Mouse (Mus musculus) lung, adult 2 months (tissue): Measurements from ENCODE around the gene Dytn. TPM values are rescaled to one million over a fixed set of nuclear protein-coding genes. Genes with fewer than 3 reads are reported as not detected.
"Not testable (repeated sequence)": the region's sequence is repeated elsewhere in the genome, so short reads cannot be mapped to it uniquely, and the experiment has no call there.

ENCODE experiments used
- DNase-seq: peaks from one replicate; pipeline ENCODE4 v3.0.0; 2022
- H3K4me1 ChIP-seq: fragments of 200-500 bp; 2 replicates; pipeline ENCODE4 v1.6.1; 2011; ENCODE audit warnings: low read length; ENCODE audit not compliant: control insufficient read depth, insufficient read depth
- H3K4me3 ChIP-seq: fragments of 200-500 bp; replicated peaks from 2 replicates; pipeline ENCODE3; 2011; ENCODE audit warnings: low read depth, mild to moderate bottlenecking, control low read depth, low read length; ENCODE audit errors: extremely low read depth
- CTCF ChIP-seq: fragments of 200-500 bp; IDR thresholded peaks from 2 replicates; pipeline ENCODE4 v1.5.1; 2011; ENCODE audit warnings: mild to moderate bottlenecking, low read length, control low read depth; ENCODE audit not compliant: insufficient read depth
- POLR2A ChIP-seq: fragments of 200-500 bp; IDR thresholded peaks from 2 replicates; pipeline ENCODE4 v1.6.1; 2011; ENCODE audit warnings: low read depth, mild to moderate bottlenecking, control low read depth, low read length, borderline replicate concordance; ENCODE audit errors: extremely low read depth
- WGBS: fragments of 180-500 bp; shearing (Covaris S2); methylation state at CpG from one replicate; pipeline ENCODE4 v1.1.7; 2018; 5-methylcytosine and 5-hydroxymethylcytosine counted together
- polyA plus RNA-seq: library from polyadenylated mRNA; depleted of rRNA; stranded (reverse); fragments of >200 nt; gene quantifications from 2 replicates; pipeline ENCODE4 v1.2.3, GENCODE M21; 2012

Gene Dytn
- polyA plus RNA-seq, 1 experiment = 0.07 TPM

DNA sequence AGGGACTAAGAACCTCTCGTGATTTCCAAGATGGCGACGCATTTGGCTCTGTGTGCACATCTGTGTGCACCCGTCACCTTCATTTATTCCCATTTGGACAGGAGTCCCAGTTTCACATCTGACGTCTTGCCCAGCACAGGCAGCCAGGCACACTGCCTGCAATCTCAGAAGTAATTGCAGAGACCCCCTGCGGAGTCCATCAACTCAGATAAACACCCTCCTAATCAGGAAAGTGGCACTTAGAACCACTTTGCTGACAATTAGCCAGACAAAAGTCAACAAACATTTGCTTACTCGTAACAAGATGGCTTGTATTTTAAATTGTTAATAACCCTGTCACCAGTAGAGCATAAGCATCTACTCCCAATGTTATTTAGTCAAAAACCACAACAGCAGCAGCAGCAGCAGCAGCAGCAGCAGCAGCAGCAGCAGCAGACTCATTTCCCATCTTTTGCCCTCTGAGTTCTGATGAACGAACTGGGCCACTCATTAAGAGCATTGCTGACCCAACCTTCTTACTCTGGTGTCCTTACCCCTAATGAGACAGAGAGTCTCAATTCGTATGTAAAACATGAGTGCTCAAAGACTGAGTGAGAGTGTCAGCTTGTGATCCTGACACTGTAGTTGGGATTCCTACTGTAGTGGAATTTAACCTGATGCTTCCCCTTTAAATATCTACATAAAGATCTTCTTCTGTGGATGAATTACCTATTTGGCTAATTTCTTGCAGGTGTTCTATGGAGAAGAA lies 19.4 kb downstream of the Dytn start:
- DNase-seq = no peak
- Histone ChIP-seq H3K4me3 (no peak overlapping the region), H3K4me1 (peaks cover 2% of the 10 kb centered on the region; the same call in 1 of the 2 replicates)
- WGBS = 49% methylated on average over 9 of the region's 9 CpGs
- TF ChIP-seq POLR2A = no peak
- no peak for TF ChIP-seq CTCF

DNA sequence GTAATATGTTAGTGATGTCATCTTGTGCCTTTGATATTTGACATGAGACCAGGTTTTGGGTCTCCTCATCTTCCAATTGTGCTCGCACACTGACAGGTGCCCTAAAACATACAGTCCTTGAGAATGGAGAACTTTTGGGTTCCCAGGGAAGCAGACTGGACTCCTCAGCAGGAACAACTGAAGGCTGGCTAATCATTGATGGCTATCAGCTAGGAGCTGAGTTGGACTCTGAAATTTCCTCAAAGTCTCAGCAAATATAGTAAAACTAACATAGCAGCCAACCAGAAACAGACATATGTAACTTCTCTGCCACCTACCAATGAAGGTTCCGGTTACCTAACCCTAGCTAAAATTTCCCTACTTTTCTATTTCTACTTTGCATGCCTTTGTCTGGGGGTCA lies 20.6 kb downstream of the Dytn start:
- H3K4me3 ChIP-seq = no peak overlapping the region
- TF ChIP-seq CTCF (no peak), POLR2A (no peak)
- WGBS = 91% methylated on average over 2 of the region's 2 CpGs
- H3K4me1 ChIP-seq = peaks cover 2% of the 10 kb centered on the region; the same call in 1 of the 2 replicates
- DNase-seq = no peak

DNA sequence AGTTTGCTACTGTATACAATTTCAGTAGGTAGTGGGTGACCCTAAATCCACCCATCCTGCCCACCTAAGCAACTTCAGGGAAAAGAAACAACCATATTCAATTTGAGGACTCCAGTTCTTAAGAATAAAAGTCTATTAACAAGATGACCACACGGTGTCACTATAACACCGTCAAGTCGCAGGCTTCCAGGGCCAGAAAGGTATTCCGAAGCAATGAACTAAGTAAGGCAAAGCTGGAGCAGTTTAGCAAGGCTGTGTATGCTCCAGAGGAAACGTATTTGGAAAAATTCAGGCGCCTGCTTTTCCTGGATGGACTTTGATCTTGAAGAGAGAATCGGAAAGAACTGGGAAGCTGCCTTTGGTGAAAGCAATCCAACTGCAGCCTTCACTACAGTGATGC lies 27.1 kb downstream of the Dytn start:
- TF ChIP-seq CTCF (peak; percentile 40; the same call in 1 of the 2 replicates), POLR2A (no peak)
- 2% methylated on average over 7 of the region's 7 CpGs for WGBS
- DNase-seq = peak; percentile 8
- no peaks in the 10 kb centered on the region for H3K4me1 ChIP-seq
- H3K4me3 ChIP-seq = no peak overlapping the region

DNA sequence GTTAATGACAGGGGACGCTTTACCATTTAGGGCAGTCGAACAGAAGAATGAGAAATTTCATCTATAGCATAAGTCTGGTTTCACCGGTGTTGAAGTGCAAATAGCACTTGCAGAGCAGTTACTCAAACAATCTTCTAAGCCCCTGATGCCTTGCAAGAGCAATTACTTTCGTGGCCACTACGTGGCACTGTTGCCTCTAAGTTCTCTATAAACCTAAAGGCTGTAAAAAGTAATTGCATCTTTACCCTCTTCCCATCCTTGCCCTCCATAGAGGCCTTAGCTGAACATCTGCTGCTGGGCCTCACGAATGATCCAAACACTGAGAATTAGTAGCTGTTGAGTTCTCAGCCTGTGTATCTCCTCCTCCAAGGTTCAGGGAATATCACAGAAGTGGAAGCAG lies 28.7 kb downstream of the Dytn start:
- no peak for TF ChIP-seq POLR2A
- peak; percentile 40; the same call in 1 of the 2 replicates for TF ChIP-seq CTCF
- H3K4me3 ChIP-seq = no peak overlapping the region
- WGBS = 8% methylated on average over 6 of the region's 6 CpGs
- no peaks in the 10 kb centered on the region for H3K4me1 ChIP-seq
- DNase-seq = peak; percentile 43

DNA sequence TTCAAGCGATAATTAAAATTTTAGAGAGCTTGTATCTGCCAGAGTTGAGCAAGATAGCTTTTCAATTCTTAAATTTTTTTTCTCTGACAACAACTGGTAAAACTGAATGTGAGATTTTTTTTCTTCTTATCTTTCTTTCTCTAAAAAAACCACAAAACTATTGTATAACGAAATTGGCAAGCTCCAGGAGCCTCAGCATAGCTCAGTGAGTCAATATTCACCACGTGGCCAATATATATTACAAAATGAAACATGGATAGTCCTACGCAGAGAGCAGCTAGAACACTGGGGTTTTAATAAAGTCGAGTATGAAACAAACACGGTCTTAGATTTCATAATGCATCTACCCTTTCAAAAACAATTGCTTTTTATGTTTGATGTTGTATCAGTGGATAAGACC lies 46.8 kb downstream of the Dytn start:
- TF ChIP-seq POLR2A (no peak), CTCF (no peak)
- no peaks in the 10 kb centered on the region for H3K4me1 ChIP-seq
- no peak overlapping the region for H3K4me3 ChIP-seq
- DNase-seq = no peak
- 65% methylated on average over 6 of the region's 6 CpGs for WGBS

DNA sequence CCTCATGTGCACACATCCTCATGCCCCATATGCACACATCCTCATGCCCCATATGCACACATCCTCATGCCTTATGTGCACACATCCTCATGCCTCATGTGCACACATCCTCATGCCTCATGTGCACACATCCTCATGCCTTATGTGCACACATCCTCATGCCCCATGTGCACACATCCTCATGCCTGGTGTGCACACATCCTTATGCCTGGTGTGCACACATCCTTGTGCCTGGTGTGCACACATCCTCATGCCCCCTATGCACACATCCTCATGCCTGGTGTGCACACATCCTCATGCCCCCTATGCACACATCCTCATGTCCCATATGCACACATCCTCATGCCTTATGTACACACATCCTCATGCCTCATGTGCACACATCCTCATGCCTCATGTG lies 56.3 kb downstream of the Dytn start:
- H3K4me1 ChIP-seq, DNase-seq, H3K4me3 ChIP-seq: not testable (repeated sequence)

DNA sequence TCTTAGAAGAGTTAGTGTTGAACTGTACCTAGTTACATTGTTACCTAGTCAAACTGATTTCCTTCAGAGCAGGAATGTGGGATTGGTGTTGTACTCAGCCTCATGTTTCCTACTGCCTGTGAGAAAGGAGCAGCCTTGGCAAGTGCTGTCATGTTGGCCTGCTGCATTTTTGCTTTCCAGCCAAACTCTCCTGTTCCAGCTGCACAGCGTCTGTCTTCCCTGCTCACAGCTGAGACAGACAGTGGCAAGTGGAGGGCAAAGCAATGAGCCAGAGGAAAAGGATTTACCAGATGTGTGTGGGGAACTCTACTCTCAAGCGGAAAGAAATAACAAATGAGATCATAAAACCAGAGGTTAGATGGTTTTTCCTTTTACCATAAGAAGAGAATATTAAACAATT lies 58.5 kb downstream of the Dytn start:
- 35% methylated on average over 2 of the region's 2 CpGs for WGBS
- no peak for DNase-seq
- TF ChIP-seq CTCF (no peak), POLR2A (no peak)
- Histone ChIP-seq H3K4me3 (no peak overlapping the region), H3K4me1 (no peaks in the 10 kb centered on the region)

DNA sequence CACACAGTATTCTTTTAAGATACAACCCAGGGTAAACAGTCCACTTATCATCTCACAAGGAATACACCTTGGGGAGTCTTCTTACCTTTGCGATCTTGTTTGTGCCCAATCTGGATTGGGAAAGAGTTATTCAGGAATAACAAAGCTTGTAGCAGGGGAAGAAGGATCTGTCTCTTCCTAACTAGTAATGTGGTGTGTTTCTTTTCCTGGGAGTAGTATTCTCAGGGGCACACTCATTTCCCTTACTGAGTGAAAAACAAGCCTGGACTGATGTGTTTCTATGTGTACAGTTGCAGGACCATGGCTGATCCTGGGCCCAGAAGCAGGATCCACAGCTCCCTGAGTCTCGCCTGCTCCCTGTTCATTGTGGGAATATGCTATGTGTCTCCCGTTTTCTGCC lies 71.1 kb downstream of the Dytn start, which contains the start of gene Gm39653:
TSS of gene Gm39653 (plus strand) at position 301 of the 400 bp plus-strand sequence.
- no peak for TF ChIP-seq CTCF
- 73% methylated on average over 3 of the region's 3 CpGs for WGBS
- DNase-seq = no peak

DNA sequence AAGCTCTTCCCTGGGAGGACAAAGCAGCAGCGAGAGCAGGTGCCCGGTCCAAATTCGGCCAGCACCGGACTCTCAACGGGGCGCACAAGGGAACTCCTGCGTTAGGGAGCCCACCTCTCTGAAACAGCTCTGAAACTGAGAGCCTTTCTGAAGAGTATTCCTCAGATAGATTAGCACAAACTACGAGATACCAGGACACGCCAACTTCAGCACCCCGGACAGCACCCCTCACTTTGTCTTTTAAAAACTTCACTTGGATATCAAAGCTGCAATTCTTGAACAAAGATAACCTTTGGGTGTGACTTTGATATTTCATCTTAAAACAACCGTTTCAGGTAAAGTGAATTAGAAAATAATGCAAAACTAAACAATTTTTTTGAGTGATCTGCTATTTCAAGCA lies 72.1 kb downstream of the Dytn start:
- Histone ChIP-seq H3K4me1 (no peaks in the 10 kb centered on the region), H3K4me3 (no peak overlapping the region)
- TF ChIP-seq POLR2A (no peak), CTCF (no peak)
- WGBS = 2% methylated on average over 11 of the region's 11 CpGs
- no peak for DNase-seq

More for the DNA sequence above, 71.1 kb downstream of the Dytn start, which contains the start of gene Gm39653:
- no peak within 1 kb of the TSS for H3K4me3 ChIP-seq
- H3K4me1 ChIP-seq = no peaks in the 10 kb centered on the region

DNA sequence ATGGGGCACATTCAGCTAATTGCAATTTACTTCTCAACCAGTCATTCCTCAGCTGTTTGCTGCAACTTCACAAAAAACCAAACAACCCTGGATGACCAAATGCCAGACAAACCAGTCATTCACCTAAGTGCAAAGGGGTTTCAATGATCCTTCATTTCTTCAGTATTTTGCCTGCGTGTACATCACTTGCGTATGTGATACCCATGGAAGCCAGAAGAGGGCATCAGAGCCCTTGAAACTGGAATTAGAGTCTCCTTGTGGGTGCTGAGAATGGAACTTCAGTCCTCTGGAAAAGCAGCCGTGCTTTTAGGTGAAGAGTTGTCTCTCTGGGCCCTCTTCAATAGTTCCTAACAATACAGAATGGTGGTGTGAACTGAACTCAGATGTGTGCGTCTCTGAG lies 77.1 kb downstream of the Dytn start:
- 87% methylated on average over 4 of the region's 4 CpGs for WGBS

DNA sequence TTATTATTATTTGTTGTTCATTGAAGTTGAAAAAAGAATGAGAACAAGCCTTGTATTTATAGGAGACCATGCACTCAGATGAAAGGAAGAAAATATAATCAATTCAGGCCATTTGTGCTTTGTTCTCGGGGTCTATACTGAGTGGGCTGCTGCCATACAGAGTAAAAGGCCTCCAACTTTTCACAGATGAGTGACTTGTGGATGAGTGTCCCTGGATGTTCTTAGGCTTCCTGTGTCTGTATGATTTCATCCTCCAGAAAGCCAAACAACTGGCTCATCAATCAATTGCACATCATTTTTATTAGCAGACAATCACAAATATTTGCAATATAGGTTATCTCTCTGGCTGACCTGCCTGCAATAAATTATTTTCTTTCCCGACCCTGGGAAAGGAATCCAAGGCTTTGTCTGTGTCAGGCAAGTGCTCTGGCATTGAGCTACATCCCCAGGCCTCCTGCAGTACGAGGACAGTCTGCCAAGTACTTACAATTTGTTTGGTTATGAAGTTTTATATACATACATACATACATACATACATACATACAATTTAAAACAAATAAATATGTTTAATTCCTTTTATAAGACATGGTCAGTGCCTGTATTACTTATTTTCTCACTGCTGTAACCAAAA lies 82.7 kb downstream of the Dytn start:
- no peaks in the 10 kb centered on the region for H3K4me1 ChIP-seq
- H3K4me3 ChIP-seq = no peak overlapping the region
- WGBS = 12% methylated on average over 3 of the region's 3 CpGs
- TF ChIP-seq POLR2A (no peak), CTCF (no peak)
- DNase-seq = no peak

More for the DNA sequence above, 77.1 kb downstream of the Dytn start:
- DNase-seq = no peak
- no peak overlapping the region for H3K4me3 ChIP-seq
- no peak for TF ChIP-seq CTCF
- TF ChIP-seq POLR2A = no peak
- no peaks in the 10 kb centered on the region for H3K4me1 ChIP-seq
